Mouse (Mus musculus): ENCODE results near the gene Babam2.

GRCm38 (mm10) chr5:31968046-31968506 lies 270.6 kb downstream of the Babam2 start:
- TF ChIP-seq CHD2 (IDR thresholded peaks at IDR 0.05; ENCODE audit: low read depth, low read length) = no peak
- TF ChIP-seq ZC3H11A (IDR thresholded peaks at IDR 0.05; ENCODE audit: borderline replicate concordance, low read depth, low read length) = no peak

All from ES-E14 (cell line).